Mouse (Mus musculus) gastrocnemius, postnatal 25 days (tissue): ENCODE results near the gene Kptn. TPM values are rescaled to one million over a fixed set of nuclear protein-coding genes. Genes with fewer than 3 reads are reported as not detected.

Experiments used
- DNase-seq: peaks from one replicate; pipeline ENCODE4 v3.0.0; 2022
- total RNA-seq, 2 experiments: library from RNA; stranded (reverse); gene quantifications; 1 replicate in 1 of 2; 2 replicates in 1 of 2; pipeline ENCODE4 v1.2.3; 2021

Kptn gene
- total RNA-seq, 2 experiments from 2014 or later: 10.7 to 11.1 TPM

GRCm38 (mm10) chr7:16160702-16161101 lies 41.0 kb downstream of the Kptn start:
- DNase-seq: no peak

DNA sequence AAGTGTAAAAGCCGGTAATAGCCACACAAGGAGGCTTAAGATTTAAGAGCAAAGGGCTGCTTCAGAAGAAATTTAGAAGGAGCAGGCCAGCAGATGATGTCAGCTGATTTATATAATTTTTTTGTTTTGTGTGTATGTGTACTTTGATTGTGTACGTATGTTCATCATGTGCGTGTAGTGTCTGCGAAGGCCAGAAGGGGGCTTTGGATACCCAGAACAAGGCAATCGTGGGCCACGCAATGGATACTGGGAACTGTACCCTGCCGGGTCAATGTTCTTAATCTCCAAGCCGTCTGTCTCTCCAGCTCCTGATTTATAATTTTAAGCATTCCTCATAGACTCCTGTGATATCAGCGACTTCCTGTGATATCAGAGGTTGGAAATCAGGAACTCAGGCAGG lies 41.6 kb downstream of the Kptn start:
- no peak for DNase-seq

- DNase-seq: no peak
Measured at GRCm38 (mm10) chr7:16162036-16162435, 42.3 kb downstream of the Kptn start.

DNA sequence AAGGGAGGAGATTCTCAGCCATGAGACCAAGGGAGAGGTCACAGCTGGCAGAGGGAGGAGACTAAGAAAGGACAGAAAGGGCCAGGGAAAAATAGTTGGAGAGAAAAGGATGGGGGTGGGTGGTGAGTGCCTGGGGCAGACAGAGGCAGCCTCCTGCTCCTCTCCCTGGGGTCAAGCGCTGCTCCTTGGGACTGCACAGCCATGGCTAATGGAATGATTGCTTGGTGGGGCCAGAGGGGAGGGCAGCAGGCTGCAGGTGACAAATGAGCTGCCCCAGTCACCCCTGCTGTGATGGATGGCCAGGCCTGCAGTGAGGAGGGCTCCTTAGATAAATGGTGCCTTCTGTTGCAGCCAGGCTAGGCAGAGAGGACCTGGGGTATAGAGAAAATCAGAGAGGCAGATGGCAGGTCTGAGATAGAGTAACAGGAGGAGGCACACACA lies 52.5 kb downstream of the Kptn start:
- no peak for DNase-seq

GRCm38 (mm10) chr7:16172586-16173140 lies 53.0 kb downstream of the Kptn start:
- no peak for DNase-seq

DNA sequence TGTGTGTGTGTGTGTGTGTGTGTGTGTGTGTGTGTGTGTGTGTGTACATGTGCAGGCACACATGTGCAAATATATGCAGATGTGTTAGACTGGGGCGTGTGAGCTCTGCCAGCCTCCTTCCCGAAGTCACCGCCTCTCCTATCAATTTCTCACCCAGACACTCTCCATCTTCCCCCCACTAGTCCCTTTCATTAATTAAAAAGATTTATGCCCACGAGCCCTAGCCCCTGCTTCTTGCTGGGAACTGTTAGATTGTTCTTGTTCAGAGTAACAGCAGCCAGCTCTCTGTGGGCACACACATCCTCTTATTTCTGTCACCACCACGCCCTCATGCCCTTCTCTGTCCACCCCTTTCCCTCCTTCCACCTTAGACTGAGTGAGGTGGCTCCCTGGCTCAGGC lies 53.5 kb downstream of the Kptn start:
- DNase-seq: no peak

- DNase-seq: peak; percentile 47
Measured at GRCm38 (mm10) chr7:16174597-16175541, 55.2 kb downstream of the Kptn start, which contains the start of gene Meis3. Meis3 (plus strand) TSS chr7:16175090.

DNA sequence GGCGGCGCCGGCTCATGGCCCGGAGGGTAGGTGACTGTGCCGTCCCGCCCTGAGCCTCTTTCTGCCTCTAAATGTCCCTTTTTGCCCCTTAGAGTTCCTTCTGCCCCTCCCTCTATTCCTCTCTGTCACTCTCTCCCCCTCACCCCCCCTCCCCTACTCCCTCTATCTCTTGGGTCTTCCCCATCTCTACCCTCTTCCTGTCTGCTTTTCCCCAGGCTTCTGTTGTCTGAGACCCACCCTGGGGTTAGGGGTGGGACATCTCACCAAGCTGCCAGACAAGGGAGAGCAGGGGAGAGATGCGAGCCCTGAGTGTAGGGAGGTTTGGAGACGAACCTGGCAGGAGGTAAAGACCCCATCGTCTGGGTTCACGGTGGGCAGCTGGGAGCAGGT lies 55.8 kb downstream of the Kptn start:
- no peak for DNase-seq

Other genes with a start within 250 kb of the Kptn start
- not detected for gene Crx, start 239.9 kb upstream of the Kptn start, total RNA-seq
- not detected for gene Crxos, start 237.3 kb upstream of the Kptn start, total RNA-seq
- 1,000 to 10,000 TPM; 1,236 to 1,328 TPM for gene Selenow, start 197.5 kb upstream of the Kptn start, total RNA-seq
- gene Nop53, start 173.8 kb upstream of the Kptn start, total RNA-seq: 100 to 1,000 TPM in 1 of 2 experiments, 10 to 100 TPM in 1; 86.8 to 101 TPM
- 10 to 100 TPM; 44.5 to 66.1 TPM for gene Ehd2, start 152.3 kb upstream of the Kptn start, total RNA-seq
- gene Bicra, start 72.0 kb upstream of the Kptn start, total RNA-seq: 1 to 10 TPM; 5.1 to 6.1 TPM
- gene Zfp541, start 58.1 kb upstream of the Kptn start, total RNA-seq: not detected
- 100 to 1,000 TPM in 1 of 2 experiments, 10 to 100 TPM in 1; 71.2 to 105 TPM for gene Napa, start 21.4 kb upstream of the Kptn start, total RNA-seq
- under 1 TPM; 0.15 to 0.16 TPM for gene Slc8a2, start 9.9 kb downstream of the Kptn start, total RNA-seq
- gene Meis3, start 55.2 kb downstream of the Kptn start, total RNA-seq: 1 to 10 TPM in 1 of 2 experiments, under 1 TPM in 1; 0.97 to 1.9 TPM
- gene Dhx34, start 102.1 kb downstream of the Kptn start, total RNA-seq: 1 to 10 TPM; 3.2 to 3.4 TPM
- under 1 TPM; 0.13 to 0.23 TPM for gene C5ar2, start 124.3 kb downstream of the Kptn start, total RNA-seq
- 1 to 10 TPM; 1.6 to 2.9 TPM for gene C5ar1, start 139.6 kb downstream of the Kptn start, total RNA-seq
- 10 to 100 TPM; 13.1 to 13.2 TPM for gene Inafm1, start 153.7 kb downstream of the Kptn start, total RNA-seq
- 10 to 100 TPM; 29.1 to 36.9 TPM for gene Ccdc9, start 166.9 kb downstream of the Kptn start, total RNA-seq
- gene Bbc3, start 188.5 kb downstream of the Kptn start, total RNA-seq: 1 to 10 TPM; 1.7 to 2.4 TPM